ENCODE assay signal across 31 mouse cellular contexts in the genomic region with DNA sequence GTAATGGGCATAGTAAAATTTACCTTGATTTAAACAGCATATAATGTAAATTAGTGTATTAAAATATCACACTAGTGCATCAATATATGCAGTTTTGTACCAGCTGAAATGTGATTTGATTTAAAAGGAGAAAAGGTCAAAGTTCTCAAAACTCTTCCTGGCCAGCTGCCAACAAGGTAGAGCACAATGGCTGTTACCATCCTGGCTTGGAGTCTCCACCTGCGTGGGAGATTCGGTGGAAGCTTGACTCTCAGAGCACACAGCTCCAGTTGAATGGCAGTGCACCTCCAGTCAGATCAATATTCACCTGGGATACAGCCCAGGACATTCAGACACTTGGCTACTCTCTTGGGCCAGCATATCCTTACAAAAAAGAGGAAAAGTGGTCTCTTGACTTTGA.
"Had no signal": no experiment of that assay in that cellular context is flagged by ENCODE, and none has a peak within 500 bp of the region (broad histone marks: within the 10 kb centered on the region; RNA-seq: fewer than 3 reads in every experiment).

No protein-coding gene starts in this region.

- H3K9me3 ChIP-seq: limb, embryonic 10.5 days; limb, embryonic 13.5 days; limb, embryonic 15.5 days; liver, embryonic 12.5 days; liver, embryonic 13.5 days; liver, embryonic 15.5 days; lung, embryonic 15.5 days; midbrain, embryonic 10.5 days; midbrain, embryonic 12.5 days; midbrain, embryonic 13.5 days; midbrain, embryonic 15.5 days; neural tube, embryonic 12.5 days had no signal

- ATAC-seq: liver, embryonic 12.5 days; liver, postnatal 0 days; lung, postnatal 0 days; midbrain, embryonic 13.5 days; midbrain, embryonic 15.5 days; midbrain, embryonic 16.5 days had no signal

- H3K27ac ChIP-seq: limb, embryonic 10.5 days; limb, embryonic 12.5 days; limb, embryonic 13.5 days; limb, embryonic 15.5 days; liver, embryonic 12.5 days; liver, embryonic 13.5 days; liver, embryonic 14.5 days; liver, embryonic 15.5 days; lung, embryonic 15.5 days; macrophage; midbrain, embryonic 10.5 days; midbrain, embryonic 12.5 days; midbrain, embryonic 13.5 days; midbrain, embryonic 15.5 days; neural tube, embryonic 12.5 days had no signal

- H3K9ac ChIP-seq: limb, embryonic 12.5 days; limb, embryonic 13.5 days; limb, embryonic 15.5 days; liver, embryonic 12.5 days; liver, embryonic 13.5 days; liver, embryonic 14.5 days; liver, embryonic 15.5 days; liver, postnatal 0 days; lung, embryonic 14.5 days; lung, embryonic 15.5 days; midbrain, embryonic 12.5 days; midbrain, embryonic 13.5 days; midbrain, embryonic 15.5 days; neural tube, embryonic 12.5 days had no signal

- H3K27me3 ChIP-seq: limb, embryonic 12.5 days; limb, embryonic 13.5 days; limb, embryonic 15.5 days; liver, embryonic 12.5 days; liver, embryonic 13.5 days; liver, embryonic 15.5 days; lung, embryonic 15.5 days; megakaryocyte, embryonic 14.5 days; midbrain, embryonic 12.5 days; midbrain, embryonic 13.5 days; midbrain, embryonic 15.5 days; neural tube, embryonic 12.5 days had no signal

- H3K36me3 ChIP-seq: limb, embryonic 10.5 days; limb, embryonic 12.5 days; limb, embryonic 13.5 days; limb, embryonic 15.5 days; liver, embryonic 12.5 days; liver, embryonic 13.5 days; liver, embryonic 15.5 days; lung, embryonic 15.5 days; midbrain, embryonic 10.5 days; midbrain, embryonic 12.5 days; midbrain, embryonic 13.5 days; midbrain, embryonic 15.5 days; neural tube, embryonic 12.5 days had no signal

- DNase-seq: left cerebral cortex, postnatal 4 days; liver, embryonic 13.5 days; liver, postnatal 0 days; lung, adult 18-20 months; lung, adult 2 months; lung, embryonic 14.5 days; lung, postnatal 10 days; lung, postnatal 14 days; lung, postnatal 36 days; lung, postnatal 4 days; midbrain, embryonic 14.5 days had no signal

- H3K4me1 ChIP-seq: limb, embryonic 10.5 days; limb, embryonic 12.5 days; limb, embryonic 15.5 days; liver, embryonic 12.5 days; liver, embryonic 13.5 days; liver, embryonic 15.5 days; lung, embryonic 15.5 days; megakaryocyte, embryonic 14.5 days; midbrain, embryonic 10.5 days; midbrain, embryonic 12.5 days; midbrain, embryonic 13.5 days; midbrain, embryonic 15.5 days; neural tube, embryonic 12.5 days had no signal

- H3K4me2 ChIP-seq: limb, embryonic 12.5 days; limb, embryonic 13.5 days; limb, embryonic 15.5 days; liver, embryonic 11.5 days; liver, embryonic 12.5 days; liver, embryonic 13.5 days; liver, embryonic 15.5 days; lung, embryonic 14.5 days; lung, embryonic 15.5 days; midbrain, embryonic 11.5 days; midbrain, embryonic 12.5 days; midbrain, embryonic 13.5 days; midbrain, embryonic 15.5 days; neural tube, embryonic 12.5 days had no signal

- H3K4me3 ChIP-seq: limb, embryonic 10.5 days; limb, embryonic 12.5 days; limb, embryonic 13.5 days; limb, embryonic 15.5 days; liver, embryonic 12.5 days; liver, embryonic 13.5 days; liver, embryonic 15.5 days; lung, embryonic 15.5 days; megakaryocyte, embryonic 14.5 days; midbrain, embryonic 10.5 days; midbrain, embryonic 12.5 days; midbrain, embryonic 13.5 days; midbrain, embryonic 15.5 days; myocyte; neural tube, embryonic 12.5 days had no signal
